Mouse (Mus musculus): ENCODE results near the gene Arpc1b.

Arpc1b gene

DNA sequence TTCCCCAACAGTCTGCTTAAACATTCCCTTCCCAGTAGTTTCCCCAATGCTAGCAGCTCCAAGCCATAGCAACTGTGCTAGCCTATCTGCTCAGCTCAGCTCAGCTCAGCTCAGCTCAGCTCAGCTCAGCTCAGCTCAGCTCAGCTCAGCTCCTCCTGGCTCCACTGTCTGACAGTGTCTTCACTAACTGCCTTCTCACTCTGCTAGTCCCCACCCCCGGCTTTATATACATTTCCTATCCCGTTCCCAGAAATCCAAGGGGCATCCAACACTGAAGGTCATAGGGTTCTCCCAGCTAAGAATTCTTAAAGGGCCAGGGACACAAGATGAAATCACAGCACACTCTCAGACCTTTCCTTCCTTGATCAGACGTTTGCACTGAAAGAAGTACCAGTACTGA is 50.7 kb downstream of the Arpc1b start:
- CTCF ChIA-PET: interaction anchor here (0.7 kb wide), 1 partner anchor 1618 kb away, joined by 3 read pairs; no protein-coding TSS in a partner anchor

DNA sequence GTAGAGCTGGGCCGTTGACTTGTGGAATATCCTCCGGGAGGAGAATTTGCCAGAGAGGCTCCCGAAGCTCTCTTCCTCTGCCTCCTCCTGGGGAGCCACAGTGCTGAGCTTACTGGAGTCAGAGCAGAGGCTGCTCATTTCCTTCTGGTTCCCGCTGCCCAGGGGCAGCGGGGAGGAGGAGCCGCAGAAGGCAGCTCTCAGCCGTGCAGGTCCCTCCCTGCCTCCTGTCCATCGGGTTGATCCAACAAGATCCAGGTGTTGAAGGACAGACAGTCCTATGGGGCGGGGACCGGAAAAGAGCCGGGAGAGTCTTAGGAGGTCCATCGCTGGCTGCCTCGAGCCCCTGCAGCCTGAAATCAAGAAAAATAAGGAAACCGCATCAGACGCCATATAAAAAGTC is 51.2 kb downstream of the Arpc1b start:
- CTCF ChIA-PET: interaction anchor here (0.7 kb wide), 1 partner anchor 1618 kb away, joined by 3 read pairs; no protein-coding TSS in a partner anchor

DNA sequence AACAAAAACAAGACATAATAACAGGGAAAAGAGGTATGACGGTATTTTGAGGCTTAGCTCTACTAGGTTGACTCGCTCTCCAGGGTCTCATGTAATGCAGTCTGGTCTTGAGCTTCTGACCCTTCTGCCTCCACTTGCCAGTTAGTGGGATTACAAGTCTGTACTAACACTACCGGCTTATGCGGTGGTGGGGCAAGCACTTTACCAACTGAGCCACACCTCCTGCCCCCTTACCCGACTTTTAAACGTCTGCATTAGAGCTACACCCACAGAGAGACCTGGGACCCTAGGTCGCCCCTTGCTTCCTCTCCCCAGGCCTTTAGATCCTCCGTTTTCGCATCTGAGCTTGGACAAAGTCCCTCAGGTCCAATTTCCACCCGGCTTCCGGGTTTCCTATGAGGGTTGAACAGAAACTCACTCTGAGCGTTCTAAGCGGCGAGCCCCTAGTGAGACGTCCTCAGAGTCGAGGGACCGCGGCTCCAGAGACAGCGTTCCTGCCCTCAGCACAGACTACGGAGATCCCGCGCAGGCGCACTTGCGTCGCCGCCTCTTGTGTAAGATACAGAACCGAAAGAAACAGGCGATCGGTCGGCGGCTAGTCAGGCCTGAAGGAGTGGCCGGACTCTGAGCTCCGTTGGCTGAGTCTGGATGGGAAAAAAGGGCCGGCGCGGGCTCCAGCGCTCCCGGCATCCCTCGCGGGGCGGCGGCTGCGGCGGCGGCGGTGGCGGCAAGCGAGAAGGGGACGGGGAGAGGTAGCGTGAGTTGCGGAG is 52.7 kb downstream of the Arpc1b start, which contains the start of the genes Ptcd1 and Cpsf4:
Ptcd1 (minus strand) TSS at position 573 of the 770 bp plus-strand sequence.
Cpsf4 (plus strand) TSS at position 678 of the 770 bp plus-strand sequence.
- CTCF ChIA-PET: interaction anchor here (0.7 kb wide), 1 partner anchor 54 kb away, joined by 3 read pairs; no protein-coding TSS in a partner anchor

DNA sequence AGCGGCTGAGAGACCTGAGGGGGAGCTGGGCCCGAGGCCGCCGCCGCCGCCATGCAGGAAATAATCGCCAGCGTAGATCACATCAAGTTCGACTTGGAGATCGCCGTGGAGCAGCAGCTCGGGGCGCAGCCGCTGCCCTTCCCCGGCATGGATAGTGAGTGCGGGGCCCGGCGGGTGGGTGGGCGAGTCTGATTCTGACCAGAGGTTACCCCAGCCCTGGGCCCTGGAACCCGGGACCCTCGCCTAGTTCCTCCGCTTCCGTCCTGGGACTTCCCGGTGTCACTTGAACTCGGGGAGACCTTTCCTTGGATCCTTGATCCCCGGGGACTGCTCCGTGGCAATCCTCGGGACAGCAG is 53.3 kb downstream of the Arpc1b start:
- CTCF ChIA-PET: no interaction called here

DNA sequence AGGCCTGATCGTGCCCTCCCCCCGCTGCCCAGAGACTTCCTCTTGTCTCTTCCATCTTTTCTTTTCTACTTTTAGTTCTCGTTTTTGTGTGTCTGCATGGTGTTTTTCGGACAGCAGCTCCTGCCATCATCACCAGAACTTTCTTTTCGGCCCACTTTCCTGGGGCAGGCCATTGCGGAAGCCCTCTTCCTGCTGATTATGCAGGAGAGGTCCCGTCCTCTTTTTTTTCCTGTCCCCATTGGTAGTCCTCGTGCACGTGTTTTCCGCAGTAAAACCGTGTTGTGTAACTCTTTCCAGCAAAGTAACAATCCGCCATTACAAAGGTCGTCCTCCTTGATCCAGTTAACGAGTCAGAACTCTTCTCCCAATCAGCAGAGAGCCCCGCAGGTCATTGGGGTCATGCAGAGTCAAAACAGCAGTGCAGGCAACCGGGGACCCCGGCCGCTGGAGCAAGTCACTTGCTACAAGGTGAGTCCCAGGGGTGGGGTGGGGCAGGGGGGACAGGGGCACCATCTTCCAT is 64.5 kb downstream of the Arpc1b start:
- CTCF ChIA-PET: no interaction called here
